Mouse (Mus musculus) cortical plate, adult 2 months (tissue): Measurements from ENCODE around the gene Lsamp. TPM values are rescaled to one million over a fixed set of nuclear protein-coding genes. Genes with fewer than 3 reads are reported as not detected.

Experiments
- H3K27ac ChIP-seq: fragments of 200-500 bp; 2 replicates; pipeline ENCODE4 v1.5.1; 2012; ENCODE audit warnings: low read length, control low read depth, inconsistent platforms; ENCODE audit not compliant: insufficient read depth
- H3K4me1 ChIP-seq: fragments of 200-500 bp; 2 replicates; pipeline ENCODE4 v1.6.1; 2011; ENCODE audit warnings: low read length; ENCODE audit not compliant: control insufficient read depth, insufficient read depth
- H3K4me3 ChIP-seq: fragments of 200-500 bp; 2 replicates; pipeline ENCODE4 v1.5.1; 2011; ENCODE audit warnings: mild to moderate bottlenecking, low read length, control low read depth; ENCODE audit not compliant: insufficient read depth
- CTCF ChIP-seq: fragments of 200-500 bp; IDR thresholded peaks from 2 replicates; pipeline ENCODE4 v1.5.1; 2011; ENCODE audit warnings: mild to moderate bottlenecking, control low read depth, low read length; ENCODE audit not compliant: insufficient read depth; ENCODE audit errors: extremely low read depth
- POLR2A ChIP-seq: fragments of 200-500 bp; IDR thresholded peaks from 2 replicates; pipeline ENCODE4 v1.6.1; 2011; ENCODE audit warnings: mild to moderate bottlenecking, low read length, control low read depth; ENCODE audit not compliant: insufficient read depth; ENCODE audit errors: extremely low read depth
- polyA plus RNA-seq: library from polyadenylated mRNA; depleted of rRNA; stranded (reverse); fragments of >200 nt; gene quantifications from 2 replicates; pipeline ENCODE4 v1.2.3, GENCODE M21; 2012

The Lsamp gene
- polyA plus RNA-seq, 1 experiment = 99.8 TPM

GRCm38 (mm10) chr16:40959211-40959610 lies 975.0 kb downstream of the Lsamp start:
- Histone ChIP-seq H3K4me3 (no peak overlapping the region), H3K27ac (no peak overlapping the region), H3K4me1 (no peaks in the 10 kb centered on the region)
- TF ChIP-seq CTCF = no peak
- TF ChIP-seq POLR2A = no peak

GRCm38 (mm10) chr16:40960586-40960985 lies 976.4 kb downstream of the Lsamp start:
- Histone ChIP-seq H3K27ac (no peak overlapping the region), H3K4me3 (no peak overlapping the region)
- TF ChIP-seq CTCF (no peak), POLR2A (no peak)

GRCm38 (mm10) chr16:40968088-40968860 lies 984.1 kb downstream of the Lsamp start:
- H3K27ac ChIP-seq = no peak overlapping the region
- peak; percentile 95 for TF ChIP-seq CTCF
- no peak for TF ChIP-seq POLR2A
- no peaks in the 10 kb centered on the region; the same call in 1 of the 2 replicates for H3K4me1 ChIP-seq
- H3K4me3 ChIP-seq = peak overlapping the region; percentile 21

More at GRCm38 (mm10) chr16:40960586-40960985, 976.4 kb downstream of the Lsamp start:
- no peaks in the 10 kb centered on the region for H3K4me1 ChIP-seq

GRCm38 (mm10) chr16:40971382-40971781 lies 987.2 kb downstream of the Lsamp start:
- Histone ChIP-seq H3K4me3 (no peak overlapping the region), H3K27ac (no peak overlapping the region), H3K4me1 (no peaks in the 10 kb centered on the region; the same call in 1 of the 2 replicates)
- TF ChIP-seq POLR2A (no peak), CTCF (no peak)

GRCm38 (mm10) chr16:40974084-40974483 lies 989.9 kb downstream of the Lsamp start:
- H3K27ac ChIP-seq = no peak overlapping the region
- no peak overlapping the region for H3K4me3 ChIP-seq
- TF ChIP-seq CTCF = no peak
- TF ChIP-seq POLR2A = no peak
- no peaks in the 10 kb centered on the region; the same call in 1 of the 2 replicates for H3K4me1 ChIP-seq

GRCm38 (mm10) chr16:40983026-40983425 lies 998.9 kb downstream of the Lsamp start:
- H3K4me1 ChIP-seq = no peaks in the 10 kb centered on the region
- no peak for TF ChIP-seq POLR2A
- no peak for TF ChIP-seq CTCF
- no peak overlapping the region for H3K4me3 ChIP-seq
- no peak overlapping the region for H3K27ac ChIP-seq

GRCm38 (mm10) chr16:41007569-41007968 lies 1023.4 kb downstream of the Lsamp start:
- TF ChIP-seq POLR2A = no peak
- no peak for TF ChIP-seq CTCF
- H3K4me1 ChIP-seq = no peaks in the 10 kb centered on the region
- no peak overlapping the region for H3K4me3 ChIP-seq
- no peak overlapping the region for H3K27ac ChIP-seq

GRCm38 (mm10) chr16:41034746-41035145 lies 1050.6 kb downstream of the Lsamp start:
- Histone ChIP-seq H3K27ac (no peak overlapping the region), H3K4me1 (no peaks in the 10 kb centered on the region), H3K4me3 (no peak overlapping the region)
- TF ChIP-seq CTCF (no peak), POLR2A (no peak)

- H3K27ac ChIP-seq = no peak overlapping the region
- peaks cover 2% of the 10 kb centered on the region for H3K4me1 ChIP-seq
These were observed 1057.5 kb downstream of the Lsamp start for GRCm38 (mm10) chr16:41041686-41042085.

GRCm38 (mm10) chr16:41063270-41063857 lies 1079.2 kb downstream of the Lsamp start:
- H3K4me3 ChIP-seq = no peak overlapping the region
- no peak for TF ChIP-seq POLR2A
- no peak for TF ChIP-seq CTCF
- no peak overlapping the region for H3K27ac ChIP-seq

More at GRCm38 (mm10) chr16:41041686-41042085, 1057.5 kb downstream of the Lsamp start:
- no peak overlapping the region for H3K4me3 ChIP-seq
- TF ChIP-seq CTCF (no peak), POLR2A (no peak)

More at GRCm38 (mm10) chr16:41063270-41063857, 1079.2 kb downstream of the Lsamp start:
- no peaks in the 10 kb centered on the region for H3K4me1 ChIP-seq
